Mouse (Mus musculus): ENCODE measurements at regions not wholly inside any gene's neighbourhood (a gene's known extent, or its start where the extent isn't known, plus 50 kb on each side); places are given as distances from the start of the nearest gene placed in this dataset.

GRCm38 (mm10) chr12:50943741-50944521 lies 295.0 kb upstream of the Prkd1 start:
- peak; percentile 54 for TF ChIP-seq CTCF (IDR thresholded peaks at IDR 0.05; ENCODE audit: low read depth)
- no peak for TF ChIP-seq EP300 (IDR thresholded peaks at IDR 0.05; ENCODE audit: low read depth)

All from liver, embryonic 14.5 days (tissue).